Mouse (Mus musculus) myocyte (in vitro differentiated cells): Measurements from ENCODE around the gene Pou2f2.

Experiments used
- CEBPB ChIP-seq: IDR thresholded peaks from 2 replicates; pipeline ENCODE4 v1.6.1; 2011; ENCODE audit warnings: mild to moderate bottlenecking, moderate library complexity; ENCODE audit not compliant: poor library complexity, insufficient read depth, severe bottlenecking
- MAX ChIP-seq: IDR thresholded peaks from one replicate; pipeline ENCODE4 v1.6.1; 2011; ENCODE audit warnings: low read depth, mild to moderate bottlenecking, control low read depth
- MYOD1 ChIP-seq, 3 experiments: IDR thresholded peaks; one replicate each; pipeline ENCODE4 v1.6.1; 2011; ENCODE audit warnings: control low read depth in 2 of 3, low read depth in 2 of 3, mild to moderate bottlenecking in 2 of 3, moderate library complexity in 1 of 3; ENCODE audit not compliant: insufficient read length in 2 of 3, control insufficient read depth in 1 of 3
- MYOG ChIP-seq, 3 experiments: IDR thresholded peaks; one replicate each; pipeline ENCODE4 v1.6.1; 2011; ENCODE audit warnings: control low read depth in 2 of 3, low read depth in 2 of 3, mild to moderate bottlenecking in 2 of 3; ENCODE audit not compliant: insufficient read length in 2 of 3, control insufficient read depth in 1 of 3, insufficient read depth in 1 of 3
- POLR2A ChIP-seq: IDR thresholded peaks from one replicate; pipeline ENCODE4 v1.6.1; 2011; ENCODE audit warnings: low read depth, mild to moderate bottlenecking, control low read depth, moderate library complexity; ENCODE audit not compliant: insufficient read length
- POLR2AphosphoS2 ChIP-seq: IDR thresholded peaks from one replicate; pipeline ENCODE4 v1.6.1; 2011; ENCODE audit warnings: low read depth, control low read depth; ENCODE audit not compliant: insufficient read length
- SRF ChIP-seq: IDR thresholded peaks from one replicate; pipeline ENCODE4 v1.6.1; 2011; ENCODE audit warnings: low read depth; ENCODE audit not compliant: control insufficient read depth, insufficient read length
- TCF12 ChIP-seq: IDR thresholded peaks from one replicate; pipeline ENCODE4 v1.6.1; 2011; ENCODE audit warnings: mild to moderate bottlenecking, control low read depth; ENCODE audit not compliant: poor library complexity, insufficient read depth, severe bottlenecking
- USF1 ChIP-seq: IDR thresholded peaks from one replicate; pipeline ENCODE4 v1.6.1; 2011; ENCODE audit warnings: low read depth, mild to moderate bottlenecking, control low read depth, moderate library complexity

GRCm38 (mm10) chr7:25088968-25089367 is 90.6 kb downstream of the Pou2f2 start:
- TF ChIP-seq POLR2A (no peak), TCF12 (no peak), USF1 (no peak), CEBPB (no peak), SRF (no peak), MAX (no peak), MYOG (IDR thresholded peaks at IDR 0.05; ENCODE audit: control insufficient read depth in 1 of 3, insufficient read depth in 1 of 3, insufficient read length in 2 of 3, low read depth in 2 of 3) (no peak), POLR2AphosphoS2 (no peak), MYOD1 (IDR thresholded peaks at IDR 0.05; ENCODE audit: control insufficient read depth in 1 of 3, insufficient read length in 2 of 3, low read depth in 2 of 3) (no peak)
